Mouse (Mus musculus) lung, postnatal 36 days (tissue): ENCODE results near the gene Lipe.

Source experiments
- DNase-seq: peaks from one replicate; pipeline ENCODE4 v3.0.0; 2022; ENCODE audit warnings: mixed read lengths

Lipe gene

DNA sequence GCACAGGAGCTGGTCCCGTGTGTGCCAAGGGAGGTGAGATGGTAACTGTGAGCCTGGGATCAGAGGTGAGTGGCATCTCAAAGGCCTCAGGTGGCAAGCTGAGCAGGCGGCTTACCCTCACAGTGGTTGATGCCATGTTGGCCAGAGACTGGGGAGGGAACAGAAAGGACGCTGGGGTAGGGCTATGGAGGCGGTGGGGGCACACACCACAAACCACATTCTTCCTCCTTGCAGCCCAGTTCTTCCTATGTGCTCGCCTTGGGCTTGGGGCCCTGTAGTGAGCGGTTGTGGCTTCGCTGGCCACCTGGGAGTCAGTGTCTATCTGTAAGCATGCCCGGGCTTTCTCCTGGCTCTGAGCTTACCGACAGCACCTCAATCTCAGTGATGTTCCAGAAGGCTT lies 13.7 kb downstream of the Lipe start:
- DNase-seq, result no peak

DNA sequence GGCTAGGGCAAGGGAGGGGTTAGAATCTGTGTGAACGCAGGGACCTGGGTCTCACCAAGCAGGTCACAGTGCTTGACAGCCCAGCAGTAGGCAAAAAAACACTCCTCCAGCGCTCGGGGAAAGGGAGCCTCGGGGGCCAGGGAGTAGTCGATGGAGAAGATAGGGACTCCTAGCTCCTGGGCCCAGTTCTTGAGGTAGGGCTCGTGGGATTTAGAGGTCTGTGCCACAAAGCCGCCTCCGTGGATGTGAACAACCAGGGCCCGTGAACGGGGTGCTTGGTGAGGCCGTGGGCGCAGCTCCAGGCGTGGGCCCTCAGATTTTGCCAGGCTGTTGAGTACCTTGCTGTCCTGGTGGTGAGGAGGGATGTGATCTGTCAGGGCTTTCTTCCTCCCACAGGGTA lies 14.2 kb downstream of the Lipe start:
- no peak for DNase-seq

- DNase-seq, result no peak
These were observed 14.6 kb downstream of the Lipe start for GRCm38 (mm10) chr7:25383891-25384290.

- no peak for DNase-seq
These were observed 15.1 kb downstream of the Lipe start for GRCm38 (mm10) chr7:25383385-25383784.

DNA sequence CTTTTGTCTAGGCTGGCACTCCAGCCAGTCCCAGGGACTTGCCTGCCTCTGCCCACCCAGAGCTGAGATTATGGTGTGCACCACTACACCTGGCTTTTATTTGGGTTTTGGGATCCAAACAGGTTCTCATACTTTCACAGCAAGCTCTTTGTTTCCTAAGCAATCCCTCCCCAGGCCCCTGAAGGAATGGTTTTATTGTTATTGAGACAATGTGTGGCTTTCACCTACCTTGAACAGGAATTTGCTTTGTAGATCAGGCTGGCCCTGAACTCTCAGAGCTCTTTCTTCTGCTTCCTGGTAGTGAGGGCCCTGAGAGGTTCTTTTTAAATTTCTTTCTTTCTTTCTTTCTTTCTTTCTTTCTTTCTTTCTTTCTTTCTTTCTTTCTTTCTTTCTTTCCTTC lies 16.0 kb downstream of the Lipe start:
- no peak for DNase-seq

GRCm38 (mm10) chr7:25381284-25381680 lies 17.2 kb downstream of the Lipe start:
- DNase-seq, result peak; percentile 48

DNA sequence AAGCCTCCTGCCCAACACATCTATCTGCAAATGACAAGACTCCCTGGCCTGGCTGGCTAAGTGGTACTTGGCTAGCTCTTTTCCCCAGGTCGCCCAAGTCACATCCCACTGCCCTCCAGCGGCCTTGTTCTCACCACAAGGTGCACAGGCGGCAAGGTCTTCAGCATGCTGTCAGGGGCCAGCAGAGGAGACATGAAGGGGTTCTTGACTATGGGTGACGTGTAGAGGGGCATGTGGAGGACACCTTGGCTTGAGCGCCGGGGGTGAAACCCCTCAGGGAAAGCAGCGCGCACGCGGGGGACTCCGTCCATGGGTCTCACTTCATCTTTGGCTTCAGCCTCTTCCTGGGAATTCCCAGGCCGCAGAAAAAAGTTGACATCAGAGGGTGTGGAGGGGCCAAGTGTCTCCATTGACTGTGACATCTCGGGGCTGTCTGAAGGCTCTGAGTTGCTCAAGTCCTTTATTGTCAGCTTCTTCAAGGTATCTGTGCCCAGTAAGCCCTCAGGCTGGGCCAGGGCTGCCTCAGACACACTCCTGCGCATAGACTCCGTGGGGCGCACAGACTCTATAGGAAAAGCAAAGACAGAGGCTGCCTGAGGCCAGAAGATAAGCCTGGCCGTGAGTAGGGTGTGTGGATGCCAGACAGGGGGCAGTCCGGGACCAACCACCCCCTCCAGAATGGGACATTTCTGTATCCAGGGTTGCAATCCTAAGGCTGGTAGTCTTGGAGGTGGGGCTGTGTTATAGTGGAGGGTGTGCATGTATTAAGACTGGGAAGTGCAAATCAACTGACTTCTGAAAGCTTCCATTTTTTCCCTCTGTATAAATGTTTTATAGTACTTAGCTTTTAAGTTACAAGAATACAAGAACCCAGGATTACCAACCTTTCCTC lies 17.9 kb downstream of the Lipe start:
- no peak for DNase-seq

DNA sequence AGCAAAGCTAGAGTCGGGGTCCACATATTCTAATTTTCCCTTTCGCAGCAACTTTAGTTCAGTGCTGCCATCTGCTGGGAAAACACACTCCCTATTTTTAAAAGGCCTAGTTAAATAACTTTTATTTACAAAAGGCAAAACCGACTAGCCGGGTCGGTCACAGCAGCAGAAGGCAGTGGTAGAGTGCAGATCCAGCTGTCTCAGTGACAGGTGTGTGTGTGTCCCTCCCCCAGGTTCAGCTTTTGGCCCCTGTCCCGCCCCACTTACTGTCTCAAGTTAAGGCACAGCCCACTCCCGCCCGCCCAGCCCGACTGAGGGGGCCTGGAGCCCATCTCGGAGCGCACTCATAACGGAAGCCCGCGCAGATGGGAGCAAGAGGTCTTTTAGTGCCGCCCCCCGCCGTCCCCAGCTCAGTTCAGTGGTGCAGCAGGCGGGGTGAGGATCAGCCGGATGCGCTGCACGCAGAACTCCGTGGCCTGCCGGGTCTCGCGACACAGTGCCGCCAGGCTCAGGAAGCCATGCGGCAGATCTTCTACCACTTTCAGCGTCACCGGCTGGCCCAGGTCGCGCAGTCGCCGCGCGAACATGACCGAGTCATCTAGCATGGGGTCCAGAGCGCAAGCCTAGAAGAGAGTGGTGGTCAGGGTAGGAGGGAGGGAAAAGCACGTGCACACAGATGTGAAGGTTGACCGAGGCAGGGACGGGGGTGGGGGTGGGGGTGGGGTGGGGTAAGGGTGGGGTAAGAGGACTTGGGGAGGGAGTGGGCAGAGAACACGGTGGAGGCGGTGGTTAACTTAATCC lies 18.8 kb downstream of the Lipe start:
- peak; percentile 86 for DNase-seq

- no peak for DNase-seq
These were observed 20.1 kb downstream of the Lipe start for GRCm38 (mm10) chr7:25378181-25379100.

DNA sequence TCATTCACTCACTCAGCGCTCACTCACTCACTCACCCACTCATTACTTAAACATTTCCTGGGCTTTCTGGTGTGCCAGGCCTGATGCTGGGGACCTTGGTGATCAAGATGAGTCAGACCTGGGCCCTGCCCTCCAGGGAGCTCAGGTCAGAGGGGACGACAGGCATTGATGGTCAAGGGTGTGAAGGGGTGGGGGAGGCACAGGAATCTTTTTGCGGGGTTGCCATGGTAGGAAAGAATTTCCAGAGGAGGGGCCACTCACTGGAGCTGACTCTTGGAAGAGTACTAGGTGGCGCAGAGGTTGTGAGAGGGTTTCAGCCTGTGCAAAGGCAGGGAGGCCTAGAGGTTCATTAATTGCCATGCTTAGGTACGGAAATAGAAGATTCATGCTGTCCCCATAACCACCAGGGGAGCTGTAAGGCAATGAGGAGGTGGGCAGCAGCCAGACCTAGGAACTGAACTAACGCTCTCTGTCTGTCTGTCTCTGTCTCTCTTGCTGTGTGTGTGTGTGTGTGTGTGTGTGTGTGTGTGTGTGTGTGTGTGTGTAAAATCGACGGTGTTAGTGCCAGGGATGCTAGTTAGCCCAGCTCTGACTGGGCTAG lies 21.3 kb downstream of the Lipe start:
- no peak for DNase-seq

DNA sequence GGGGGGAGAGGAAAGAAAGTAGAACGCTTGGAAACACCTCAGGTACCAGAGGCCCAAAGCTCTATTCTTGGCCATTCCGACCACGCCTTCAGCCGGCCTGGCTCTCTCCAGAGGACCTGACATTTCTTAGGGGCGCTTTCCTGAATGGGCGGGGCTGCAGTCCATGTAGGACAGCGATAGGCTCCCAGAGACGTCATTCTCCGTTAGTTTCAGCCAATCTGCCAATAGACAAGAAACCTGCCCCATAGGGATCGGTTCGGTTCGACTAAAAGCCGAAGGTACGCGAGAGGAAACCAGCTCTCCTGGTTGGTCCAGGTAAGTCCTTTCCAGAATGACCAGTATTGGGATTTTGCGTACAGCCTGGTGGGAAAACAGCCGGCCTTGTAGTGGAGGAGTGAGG lies 22.0 kb downstream of the Lipe start:
- peak; percentile 97 for DNase-seq

DNA sequence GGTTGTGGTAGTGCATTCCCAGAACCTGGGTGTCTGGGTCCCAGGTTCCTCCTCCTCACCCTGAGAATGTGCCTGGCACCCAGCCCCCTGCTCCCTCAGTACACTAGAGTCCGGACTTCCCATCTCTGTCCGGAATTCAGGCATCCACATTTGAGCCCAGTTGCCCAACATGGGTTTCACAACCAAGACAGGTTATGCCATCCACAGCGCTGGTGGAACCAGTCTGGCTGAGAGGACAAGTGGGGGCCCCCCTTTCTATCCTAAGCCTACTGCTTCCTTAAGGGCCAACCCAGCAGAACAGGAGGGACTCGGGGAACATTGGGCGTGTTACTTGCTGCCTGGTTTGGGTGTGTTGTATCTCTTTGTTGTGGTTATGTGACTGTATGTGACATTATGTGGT lies 26.1 kb downstream of the Lipe start:
- DNase-seq, result peak; percentile 84

- no peak for DNase-seq
These were observed 29.3 kb downstream of the Lipe start, which contains the start of gene Cnfn for GRCm38 (mm10) chr7:25369058-25369749. Cnfn (minus strand) TSS chr7:25369724.

- DNase-seq, result no peak
These were observed 30.2 kb downstream of the Lipe start for GRCm38 (mm10) chr7:25368333-25368732.

DNA sequence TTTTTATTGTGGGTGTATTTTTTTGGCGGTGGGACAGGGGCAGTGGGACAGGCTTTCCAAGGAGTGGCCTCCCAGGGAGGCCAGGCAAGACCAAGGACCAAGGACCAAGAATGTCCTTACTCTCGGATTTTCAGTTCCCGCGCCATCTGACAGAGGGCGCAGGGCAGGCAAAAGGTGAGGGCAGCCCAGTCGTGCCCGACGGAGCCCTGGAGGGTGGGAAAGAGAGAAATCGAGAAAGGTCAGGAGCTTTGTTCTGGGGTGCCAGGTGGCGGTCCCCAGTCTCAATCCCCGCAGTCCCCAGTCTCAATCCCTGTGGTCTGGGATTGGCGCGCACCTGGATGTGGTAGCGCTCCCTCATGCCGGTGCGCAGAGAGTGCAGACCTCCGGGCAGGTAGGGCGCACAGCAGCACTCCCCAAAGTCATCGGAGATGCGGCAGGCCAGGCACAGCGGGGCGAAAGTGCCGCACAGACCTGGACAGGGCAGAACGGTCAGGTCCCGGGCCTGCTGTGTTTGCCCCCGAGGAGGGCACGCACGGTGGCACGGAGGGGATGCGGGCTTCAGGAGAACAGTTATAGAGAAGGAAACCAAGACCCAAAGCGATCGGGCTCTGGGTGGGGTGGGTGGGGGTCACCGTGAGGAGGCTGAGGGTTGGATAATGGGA lies 30.7 kb downstream of the Lipe start:
- DNase-seq, result peak; percentile 52

DNA sequence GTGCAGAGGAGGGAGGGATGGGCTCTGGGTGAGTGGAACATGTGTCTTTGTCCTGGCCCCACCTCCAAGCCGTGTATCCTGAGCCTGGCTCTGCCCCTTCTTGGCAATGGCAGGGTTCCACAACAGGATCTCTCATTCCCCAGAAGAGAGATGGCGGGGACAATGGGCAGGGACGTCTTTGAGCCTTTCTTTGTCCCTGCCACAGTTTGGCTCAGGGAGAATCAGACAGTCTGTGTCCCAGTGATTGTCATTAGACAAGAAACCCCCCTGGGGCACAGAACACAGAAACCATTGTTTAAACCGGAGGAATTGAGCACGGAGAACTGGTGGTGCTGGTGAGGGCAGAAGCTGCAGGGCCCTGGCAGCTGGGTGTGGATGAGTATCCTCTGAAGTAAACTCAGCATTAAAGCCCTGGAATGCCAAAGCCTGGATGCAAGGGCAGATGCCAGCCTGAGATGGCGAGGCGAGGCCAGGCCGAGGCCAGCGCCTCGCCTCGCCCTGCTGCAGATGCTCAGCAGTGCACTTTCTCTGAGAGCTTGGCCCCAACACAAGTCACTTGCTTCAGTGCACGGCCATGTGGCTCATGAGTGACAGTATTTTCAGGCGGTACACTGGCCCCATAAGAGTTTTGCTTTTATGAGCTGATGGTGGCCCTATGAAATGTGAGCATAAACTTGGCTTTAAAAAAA lies 32.4 kb downstream of the Lipe start:
- no peak for DNase-seq

DNA sequence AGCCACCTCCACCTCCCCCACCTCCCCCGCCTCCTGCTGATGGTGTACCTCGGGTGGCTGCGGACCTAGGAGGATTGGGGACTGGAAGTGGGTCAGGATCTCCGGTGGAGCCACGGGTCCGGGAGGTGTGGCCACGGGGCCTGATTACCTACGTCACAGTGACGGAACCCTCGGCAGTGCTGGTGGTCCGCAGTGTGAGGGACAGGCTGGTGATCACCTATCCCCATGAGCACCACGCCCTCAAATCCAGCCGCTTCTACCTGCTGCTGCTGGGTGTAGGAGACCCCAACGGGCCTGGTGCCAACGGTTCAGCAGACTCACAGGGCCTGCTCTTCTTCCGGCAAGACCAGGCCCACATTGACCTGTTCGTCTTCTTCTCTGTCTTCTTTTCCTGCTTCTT lies 34.9 kb downstream of the Lipe start:
- DNase-seq, result no peak

DNA sequence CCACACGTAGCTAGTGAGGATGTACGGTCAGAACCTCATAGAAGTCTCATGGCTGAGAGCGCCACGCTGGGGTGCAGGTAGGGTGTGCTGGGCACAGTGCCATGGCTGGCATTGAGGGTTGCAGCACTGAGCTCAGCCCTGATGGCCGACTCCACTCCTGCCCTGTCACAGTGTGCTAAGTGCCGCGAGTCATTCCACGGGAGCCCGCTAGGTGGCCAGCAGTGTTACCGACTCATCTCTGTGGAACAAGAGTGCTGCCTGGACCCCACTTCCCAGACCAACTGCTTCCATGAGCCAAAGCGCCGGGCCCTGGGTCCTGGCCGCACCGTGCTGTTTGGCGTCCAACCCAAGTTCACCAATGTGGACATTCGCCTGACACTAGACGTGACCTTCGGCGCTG lies 35.4 kb downstream of the Lipe start:
- DNase-seq, result peak; percentile 45

DNA sequence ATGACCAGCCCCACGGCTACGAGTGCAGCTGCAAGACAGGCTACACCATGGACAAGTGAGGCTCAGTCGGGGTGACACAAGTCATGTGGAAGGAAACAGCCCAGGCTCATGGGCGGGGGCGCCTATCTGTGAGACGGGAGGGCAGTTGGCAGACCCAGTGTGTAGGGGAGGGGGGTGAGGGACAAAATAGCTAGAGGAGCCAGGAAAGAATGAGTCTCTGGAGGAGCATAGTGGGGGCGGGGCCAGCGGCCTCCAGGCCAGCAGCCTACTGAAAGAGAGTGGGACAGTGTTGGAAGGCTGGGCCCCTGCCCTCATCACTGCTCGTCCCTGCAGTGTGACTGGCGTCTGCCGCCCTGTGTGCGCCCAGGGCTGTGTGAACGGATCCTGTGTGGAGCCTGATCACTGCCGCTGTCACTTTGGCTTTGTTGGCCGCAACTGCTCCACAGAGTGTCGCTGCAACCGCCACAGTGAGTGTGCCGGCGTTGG lies 39.7 kb downstream of the Lipe start:
- DNase-seq, result no peak

DNA sequence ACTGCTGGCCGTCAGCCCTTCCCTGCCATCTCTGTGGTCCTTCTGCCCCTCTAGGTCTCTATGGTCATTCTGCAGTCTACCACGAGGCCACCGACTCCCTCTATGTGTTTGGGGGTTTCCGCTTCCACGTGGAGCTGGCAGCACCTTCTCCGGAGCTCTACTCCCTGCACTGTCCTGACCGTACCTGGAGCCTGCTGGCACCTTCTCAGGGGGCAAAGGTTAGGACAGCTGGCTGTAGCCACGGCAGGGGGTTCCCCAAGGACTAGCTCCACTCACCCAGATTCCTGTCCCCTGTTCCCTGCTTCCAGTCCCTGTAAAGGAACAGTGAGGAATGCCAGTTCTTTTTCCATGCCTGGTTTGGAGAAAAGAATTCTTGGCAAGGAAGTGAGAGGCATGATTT lies 49.6 kb downstream of the Lipe start:
- no peak for DNase-seq
